Mouse (Mus musculus) monocyte, adult 5-6 weeks (primary cell): Measurements from ENCODE around the gene Tdrd1. TPM values are rescaled to one million over a fixed set of nuclear protein-coding genes. Genes with fewer than 3 reads are reported as not detected.

Source experiments
- ATAC-seq: fragments of 153-309, 156-312 bp; replicated peaks from 2 replicates; pipeline ENCODE4 v1.8.0; 2017; ENCODE audit warnings: mild to moderate bottlenecking; ENCODE audit not compliant: low TSS enrichment, insufficient number of reproducible peaks, severe bottlenecking, poor library complexity, low FRiP score
- total RNA-seq: library from RNA; stranded (forward); fragments of 200-1000, 200-491, 200-594 nt; gene quantifications from 3 replicates; pipeline ENCODE4 v1.2.3, GENCODE M21; 2017

The Tdrd1 gene
- total RNA-seq, 1 experiment from 2014 or later, result 0.19 TPM

DNA sequence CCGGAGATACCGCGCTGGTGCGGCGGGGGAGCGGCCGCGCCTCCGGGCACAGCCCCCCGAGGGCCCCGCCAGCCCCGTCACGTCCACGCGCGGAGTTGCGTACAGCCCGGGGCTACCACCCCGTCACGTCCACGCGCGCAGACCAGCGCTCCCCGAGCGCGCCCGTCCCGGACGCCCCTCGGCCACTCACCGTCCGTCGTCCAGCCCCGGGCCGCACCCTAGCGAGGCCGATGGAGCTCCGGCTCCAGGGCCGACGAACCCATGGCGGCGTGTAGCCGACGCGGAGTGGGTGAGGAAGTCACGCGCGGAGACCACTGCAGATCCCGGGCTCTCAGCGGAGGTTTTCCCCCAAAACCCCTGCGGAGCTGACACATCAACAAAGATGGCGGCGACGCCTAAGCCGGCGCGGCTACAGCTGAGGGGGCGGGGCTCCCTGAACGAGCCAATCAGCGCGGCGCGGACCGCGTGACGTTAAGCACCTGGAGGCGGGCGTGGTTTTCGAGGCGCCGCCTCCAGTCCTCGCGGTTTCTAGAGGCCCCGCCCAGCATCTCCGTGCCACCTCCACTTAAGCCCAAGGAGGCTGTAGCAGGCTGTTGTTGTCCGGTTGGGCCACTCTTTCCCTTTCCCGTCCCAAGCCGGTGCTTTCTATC is 4.1 kb upstream of the Tdrd1 start, which contains the start of gene Ccdc186:
Ccdc186 (minus strand) TSS at position 393 of the 650 bp plus-strand sequence.
- ATAC-seq, result peak; percentile 95

- peak; percentile 23; the same call in 1 of the 2 replicates for ATAC-seq
Observed at GRCm38 (mm10) chr19:56822448-56822836, 3.6 kb upstream of the Tdrd1 start.

GRCm38 (mm10) chr19:56828305-56828704 is 2.3 kb downstream of the Tdrd1 start:
- ATAC-seq, result no peak

- no peak for ATAC-seq
Observed at GRCm38 (mm10) chr19:56829267-56829666, 3.3 kb downstream of the Tdrd1 start.

- ATAC-seq, result no peak
Observed at GRCm38 (mm10) chr19:56830163-56830562, 4.2 kb downstream of the Tdrd1 start.

GRCm38 (mm10) chr19:56835340-56835739 is 9.3 kb downstream of the Tdrd1 start:
- no peak for ATAC-seq

GRCm38 (mm10) chr19:56838942-56839706 is 13.1 kb downstream of the Tdrd1 start:
- ATAC-seq, result no peak

GRCm38 (mm10) chr19:56842974-56843373 is 17.0 kb downstream of the Tdrd1 start:
- ATAC-seq, result no peak

GRCm38 (mm10) chr19:56852590-56852989 is 26.6 kb downstream of the Tdrd1 start:
- ATAC-seq, result no peak

- no peak for ATAC-seq
Observed at GRCm38 (mm10) chr19:56856455-56856854, 30.4 kb downstream of the Tdrd1 start.

DNA sequence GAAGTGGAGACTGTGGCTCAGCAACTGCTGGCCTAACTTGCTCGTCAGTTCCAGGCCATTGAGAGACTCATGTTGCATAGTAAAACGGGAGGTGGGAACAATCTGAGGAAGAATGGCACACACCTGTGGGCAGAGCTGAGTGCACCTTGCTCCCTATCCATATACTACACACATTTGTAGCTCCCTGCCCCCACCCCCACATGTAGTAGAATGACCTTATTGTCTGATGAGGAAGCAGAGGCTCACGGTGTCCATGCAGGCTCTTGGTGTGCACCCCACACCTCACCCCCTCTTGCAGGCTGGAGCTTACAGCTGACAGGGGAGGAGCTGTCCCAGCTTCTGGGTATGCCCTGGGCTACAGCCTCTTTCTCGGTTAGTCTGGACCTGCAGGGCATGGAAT is 41.7 kb downstream of the Tdrd1 start:
- ATAC-seq, result no peak

- ATAC-seq, result no peak
Observed at GRCm38 (mm10) chr19:56873816-56874600, 48.0 kb downstream of the Tdrd1 start, which contains the start of gene Vwa2. Gene Vwa2 (plus strand): TSS chr19:56874249.

DNA sequence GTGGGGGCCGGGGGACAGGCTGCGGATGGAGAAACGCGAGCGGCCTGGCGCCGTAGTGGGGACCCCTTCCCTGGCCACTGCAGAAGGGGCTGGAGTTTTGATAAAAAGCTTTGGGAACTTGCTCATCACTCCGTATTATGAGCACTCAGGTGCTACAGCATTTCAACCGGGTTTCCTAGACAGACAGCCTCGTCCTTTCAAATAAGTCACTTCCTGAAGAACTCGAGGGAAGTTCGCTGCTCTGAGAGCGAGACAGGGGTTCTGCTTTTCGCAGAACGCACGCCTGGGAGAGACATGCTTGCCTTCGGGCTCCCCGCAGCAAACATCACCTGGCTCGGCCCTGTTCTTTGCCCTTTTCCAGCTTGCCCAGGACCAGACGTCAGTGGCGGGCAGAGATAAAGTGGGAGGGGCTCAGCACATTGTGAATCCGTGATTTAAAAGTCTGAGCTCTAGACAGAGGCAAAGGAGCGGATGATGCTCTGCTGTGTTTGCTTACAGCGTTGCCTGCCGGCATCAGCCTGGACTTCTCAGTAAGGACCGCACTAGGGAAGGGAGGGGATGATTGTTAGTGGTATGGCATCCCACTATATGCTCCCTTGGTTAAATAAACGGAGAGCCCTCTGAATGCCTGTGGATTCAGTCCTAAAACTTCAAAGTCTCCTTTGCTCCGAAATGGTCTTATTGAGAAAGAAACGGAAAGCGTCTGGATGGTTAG is 48.7 kb downstream of the Tdrd1 start:
- ATAC-seq, result no peak

DNA sequence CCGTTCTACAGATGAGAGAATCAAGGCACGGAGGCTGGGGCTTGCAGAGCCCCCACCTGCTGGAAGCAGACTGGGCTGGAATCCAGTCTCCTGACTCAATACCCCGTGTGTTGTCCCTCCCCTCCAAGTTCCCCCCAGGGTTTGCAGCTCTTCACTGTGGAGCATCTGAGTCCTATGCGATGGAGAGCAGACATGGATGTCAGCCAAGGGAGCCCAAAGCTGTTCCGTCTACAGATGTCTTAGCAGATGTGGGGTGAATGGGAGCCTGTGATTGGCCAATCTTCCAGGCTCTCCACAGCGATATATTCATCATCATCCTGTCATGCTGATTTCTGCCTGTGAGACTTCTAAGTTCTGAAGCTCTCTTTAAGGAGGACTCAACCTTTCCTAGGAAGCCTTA is 51.4 kb downstream of the Tdrd1 start:
- no peak for ATAC-seq

DNA sequence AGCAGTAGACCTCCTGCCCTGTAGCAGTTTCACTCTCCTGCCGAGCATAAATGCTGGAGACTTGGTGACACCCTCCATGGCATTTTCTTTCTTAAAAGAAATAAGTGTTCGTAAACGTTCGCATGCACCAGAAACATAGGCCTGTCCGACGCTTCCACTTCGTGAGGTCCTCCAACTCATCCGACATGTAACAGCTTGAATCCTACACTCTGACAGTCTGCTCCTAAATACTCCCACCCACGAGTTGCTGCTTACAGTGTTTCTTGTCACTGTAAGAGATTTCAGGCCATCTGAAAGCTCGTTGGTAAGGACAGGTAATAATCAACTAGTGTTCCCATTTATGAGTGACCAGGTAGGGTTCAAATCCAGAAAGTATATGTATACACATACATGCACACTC is 61.9 kb downstream of the Tdrd1 start:
- ATAC-seq, result no peak

DNA sequence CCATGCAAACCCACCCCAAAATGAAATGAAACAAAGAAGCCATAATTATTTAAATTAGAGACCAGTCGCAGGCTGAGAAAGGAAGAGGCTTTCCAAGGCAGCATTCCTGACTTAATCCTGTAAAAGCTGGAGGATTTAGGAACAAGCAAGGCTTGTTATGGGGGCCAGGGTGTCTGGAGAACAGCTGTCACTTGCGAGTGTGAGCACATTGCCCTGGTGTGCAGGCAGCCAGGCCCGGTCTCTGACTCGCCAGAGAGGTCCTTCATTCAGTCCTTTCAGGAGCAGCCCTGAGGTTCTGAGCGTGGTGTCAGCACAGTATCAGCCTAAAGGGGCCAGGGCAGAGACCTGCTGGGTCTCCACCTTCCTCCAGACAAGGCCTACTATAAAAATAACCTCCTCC is 62.6 kb downstream of the Tdrd1 start:
- ATAC-seq, result no peak

- no peak for ATAC-seq
Observed at GRCm38 (mm10) chr19:56891438-56891837, 65.4 kb downstream of the Tdrd1 start.

DNA sequence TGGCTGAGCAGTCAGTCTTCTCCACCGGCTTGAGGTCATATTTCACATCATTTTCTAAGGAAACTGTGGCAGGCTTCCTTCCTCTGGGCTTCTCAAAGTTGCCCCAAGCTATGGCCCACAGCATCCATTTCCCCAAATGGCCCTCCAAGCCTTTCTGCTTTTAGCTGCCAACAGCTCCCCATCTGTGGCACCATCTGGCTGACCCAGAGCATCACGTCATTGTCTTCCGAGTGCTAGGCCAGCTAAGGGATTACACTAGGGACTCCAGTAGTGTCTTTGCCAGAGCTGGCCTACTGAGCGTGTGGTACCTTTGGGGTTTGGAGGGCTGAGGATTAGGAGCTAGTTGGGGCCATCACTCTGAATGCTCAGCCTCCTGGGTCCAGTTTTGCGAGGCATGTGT is 66.6 kb downstream of the Tdrd1 start:
- no peak for ATAC-seq

DNA sequence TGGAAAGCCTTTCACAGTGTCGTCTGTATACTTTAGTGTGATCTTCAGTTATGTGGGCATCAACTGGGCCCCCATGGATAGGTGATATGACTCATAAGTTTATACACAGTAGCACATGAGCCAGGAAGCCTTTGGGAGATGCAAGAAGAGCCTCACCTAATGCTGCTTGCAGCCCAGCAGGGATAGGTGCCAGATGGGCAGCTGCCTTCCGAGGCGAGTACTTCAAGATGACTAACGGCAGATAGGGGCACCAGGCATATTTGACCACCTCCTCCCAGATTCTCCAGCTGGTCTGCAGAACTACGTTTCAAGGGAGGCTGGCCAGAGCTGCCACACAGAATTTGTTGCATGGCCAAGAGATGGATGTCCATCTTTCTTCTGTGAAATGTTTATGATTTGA is 67.3 kb downstream of the Tdrd1 start:
- ATAC-seq, result no peak
